Comparison of ENCODE assay signal across 16 mouse cellular contexts in genomic region chr5:121827876-121828275, GRCm38 (mm10). TPM values are rescaled to one million over a fixed set of nuclear protein-coding genes. Genes with fewer than 3 reads are reported as not detected.
DNase-seq lines count a peak whose midpoint lies in the region; ATAC-seq lines count a peak whose summit lies in the region.
"Had no signal": no experiment of that assay in that cellular context is flagged by ENCODE, and none has a peak within 500 bp of the region (broad histone marks: within the 10 kb centered on the region; RNA-seq: fewer than 3 reads in every experiment).

No protein-coding gene starts in this region.

- no peaks in the 10 kb centered on the region for H3K27me3 ChIP-seq in intestine, embryonic 16.5 days (replicated peaks; ENCODE audit: control insufficient read depth, insufficient read depth, low read length)
- H3K27me3 ChIP-seq in intestine, embryonic 15.5 days (replicated peaks) = no peaks in the 10 kb centered on the region
- H3K27me3 ChIP-seq in embryonic facial prominence, embryonic 13.5 days = peaks cover 39% of the 10 kb centered on the region
- peaks cover 3% of the 10 kb centered on the region; the same call in 1 of the 2 replicates for H3K27me3 ChIP-seq in hindbrain, embryonic 14.5 days (ENCODE audit: control insufficient read depth, insufficient read depth, low read length)
- no peaks in the 10 kb centered on the region for H3K27me3 ChIP-seq in midbrain, embryonic 16.5 days (ENCODE audit: control insufficient read depth, insufficient read depth, low read depth, low read length)
- H3K27me3 ChIP-seq: liver, embryonic 12.5 days had no signal

- intact Hi-C loops in left cerebral cortex, postnatal 36 days (cut with DNase I) = no loop called here
- intact Hi-C loops in gastrocnemius, postnatal 14 days (cut with DNase I; ENCODE audit: low total_unique reads) = no loop called here

- 87% methylated on average over 4 of the region's 4 CpGs for WGBS in intestine, embryonic 16.5 days
- WGBS in intestine, embryonic 15.5 days = 87% methylated on average over 4 of the region's 4 CpGs
- 79% methylated on average over 4 of the region's 4 CpGs for WGBS in embryonic facial prominence, embryonic 13.5 days
- WGBS in hindbrain, embryonic 14.5 days = 69% methylated on average over 4 of the region's 4 CpGs
- 80% methylated on average over 4 of the region's 4 CpGs for WGBS in midbrain, embryonic 16.5 days

- 0 out of 2 replicates have a peak, but pooled peaks have one; percentile 19 for ATAC-seq in intestine, embryonic 16.5 days
- ATAC-seq in intestine, embryonic 15.5 days = no peak
- no peak for ATAC-seq in embryonic facial prominence, embryonic 13.5 days (ENCODE audit: insufficient number of reproducible peaks, insufficient read depth, low FRiP score, low TSS enrichment, low read depth)
- ATAC-seq in hindbrain, embryonic 14.5 days (ENCODE audit: low FRiP score) = no peak
- no peak for ATAC-seq in midbrain, embryonic 16.5 days
- no peak for ATAC-seq in megakaryocyte progenitor cell, adult 5-6 weeks (replicated peaks; ENCODE audit: poor library complexity)
- ATAC-seq: liver, embryonic 12.5 days had no signal

- H3K9ac ChIP-seq in intestine, embryonic 16.5 days (ENCODE audit: low read depth, low read length) = no peak overlapping the region
- no peak overlapping the region for H3K9ac ChIP-seq in intestine, embryonic 15.5 days
- H3K9ac ChIP-seq in embryonic facial prominence, embryonic 13.5 days = no peak overlapping the region
- peak overlapping the region; percentile 47; the same call in 1 of the 2 replicates for H3K9ac ChIP-seq in hindbrain, embryonic 14.5 days
- H3K9ac ChIP-seq in midbrain, embryonic 16.5 days (ENCODE audit: low read depth, low read length) = no peak overlapping the region
- H3K9ac ChIP-seq: liver, embryonic 12.5 days had no signal

- H3K4me1 ChIP-seq in intestine, embryonic 16.5 days (ENCODE audit: control insufficient read depth, insufficient read depth, low read length) = peaks cover 30% of the 10 kb centered on the region
- H3K4me1 ChIP-seq in intestine, embryonic 15.5 days (replicated peaks) = peaks cover 27% of the 10 kb centered on the region
- peaks cover 24% of the 10 kb centered on the region for H3K4me1 ChIP-seq in embryonic facial prominence, embryonic 13.5 days
- H3K4me1 ChIP-seq in hindbrain, embryonic 14.5 days (replicated peaks; ENCODE audit: control insufficient read depth, insufficient read depth, low read length) = peaks cover 11% of the 10 kb centered on the region
- H3K4me1 ChIP-seq in midbrain, embryonic 16.5 days (ENCODE audit: control insufficient read depth, insufficient read depth, low read length) = peaks cover 12% of the 10 kb centered on the region

- H3K9me3 ChIP-seq in intestine, embryonic 16.5 days (ENCODE audit: control insufficient read depth, low read length) = no peaks in the 10 kb centered on the region
- H3K9me3 ChIP-seq in intestine, embryonic 15.5 days = no peaks in the 10 kb centered on the region
- no peaks in the 10 kb centered on the region for H3K9me3 ChIP-seq in embryonic facial prominence, embryonic 13.5 days
- H3K9me3 ChIP-seq in hindbrain, embryonic 14.5 days (ENCODE audit: control insufficient read depth, low read length) = no peaks in the 10 kb centered on the region
- no peaks in the 10 kb centered on the region for H3K9me3 ChIP-seq in midbrain, embryonic 16.5 days (replicated peaks; ENCODE audit: control insufficient read depth, low read length, poor library complexity, severe bottlenecking)

- H3K4me2 ChIP-seq in intestine, embryonic 16.5 days (ENCODE audit: low read depth, low read length) = no peak overlapping the region
- H3K4me2 ChIP-seq in intestine, embryonic 15.5 days (replicated peaks) = no peak overlapping the region
- H3K4me2 ChIP-seq in embryonic facial prominence, embryonic 13.5 days = peak overlapping the region; percentile 95; the same call in 1 of the 2 replicates
- H3K4me2 ChIP-seq in hindbrain, embryonic 14.5 days (replicated peaks) = peak overlapping the region; percentile 66
- H3K4me2 ChIP-seq in midbrain, embryonic 16.5 days (ENCODE audit: low read length) = peak overlapping the region; percentile 96

- H3K36me3 ChIP-seq in intestine, embryonic 16.5 days (ENCODE audit: control insufficient read depth, insufficient read depth, low read length) = peaks cover 7% of the 10 kb centered on the region; the same call in 1 of the 2 replicates
- H3K36me3 ChIP-seq in intestine, embryonic 15.5 days = peaks cover 2% of the 10 kb centered on the region; the same call in 1 of the 2 replicates
- peaks cover 29% of the 10 kb centered on the region for H3K36me3 ChIP-seq in embryonic facial prominence, embryonic 13.5 days
- peaks cover 3% of the 10 kb centered on the region; the same call in 1 of the 2 replicates for H3K36me3 ChIP-seq in hindbrain, embryonic 14.5 days (replicated peaks; ENCODE audit: control insufficient read depth, insufficient read depth)
- H3K36me3 ChIP-seq in midbrain, embryonic 16.5 days (ENCODE audit: control insufficient read depth, insufficient read depth, low read length) = no peaks in the 10 kb centered on the region

- H3K4me3 ChIP-seq in intestine, embryonic 16.5 days (ENCODE audit: low read length) = no peak overlapping the region
- H3K4me3 ChIP-seq in intestine, embryonic 15.5 days (replicated peaks) = no peak overlapping the region
- H3K4me3 ChIP-seq in embryonic facial prominence, embryonic 13.5 days = no peak overlapping the region
- H3K4me3 ChIP-seq in hindbrain, embryonic 14.5 days (replicated peaks; ENCODE audit: low read length) = peak overlapping the region; percentile 37; the same call in 1 of the 2 replicates
- H3K4me3 ChIP-seq in midbrain, embryonic 16.5 days (ENCODE audit: low read depth, low read length) = peak overlapping the region; percentile 49; the same call in 1 of the 2 replicates

- DNase-seq in hindbrain, embryonic 14.5 days (ENCODE audit: low spot score) = no peak
- no peak for DNase-seq in left cerebral cortex, postnatal 36 days (ENCODE audit: low spot score in 2 of 2)
- DNase-seq in gastrocnemius, postnatal 14 days = no peak
- DNase-seq: adrenal gland, postnatal 10 days; heart, adult 18-20 months; heart, postnatal 4 days; layer of hippocampus, postnatal 36 days; lung, postnatal 36 days; right cerebral cortex, postnatal 14 days had no signal

- H3K27ac ChIP-seq in intestine, embryonic 16.5 days (ENCODE audit: low read length) = no peak overlapping the region
- no peak overlapping the region for H3K27ac ChIP-seq in intestine, embryonic 15.5 days
- H3K27ac ChIP-seq in embryonic facial prominence, embryonic 13.5 days = no peak overlapping the region
- H3K27ac ChIP-seq in hindbrain, embryonic 14.5 days = no peak overlapping the region; the same call in 1 of the 2 replicates
- no peak overlapping the region for H3K27ac ChIP-seq in midbrain, embryonic 16.5 days (ENCODE audit: low read length)
- H3K27ac ChIP-seq: kidney, postnatal 0 days; liver, embryonic 12.5 days had no signal

RNA-seq across cellular contexts. Expression of gene Sh2b3, which starts 9.6 kb away (rescaled TPM):
- polyA plus RNA-seq in intestine, embryonic 16.5 days (2015; fragmentation: Nextera tagmentation; extraction: Ambion mirVana) = 7.7 and 9.9 TPM in 2 replicates
- 12.3 and 13.1 TPM in 2 replicates for polyA plus RNA-seq in intestine, embryonic 15.5 days (2015; fragmentation: Nextera tagmentation; extraction: Ambion mirVana)
- polyA plus RNA-seq in embryonic facial prominence, embryonic 13.5 days (2015; fragmentation: Nextera tagmentation; extraction: Ambion mirVana) = 11.3 and 12.2 TPM in 2 replicates
- 8.8 and 9.1 TPM in 2 replicates for polyA plus RNA-seq in hindbrain, embryonic 14.5 days (2014; fragmentation: Nextera tagmentation; extraction: Ambion mirVana)
- polyA plus RNA-seq in midbrain, embryonic 16.5 days (2015; fragmentation: Nextera tagmentation; extraction: Ambion mirVana) = 6.1 and 6.7 TPM in 2 replicates
- 28.2 and 31.7 TPM in 2 replicates for total RNA-seq in megakaryocyte progenitor cell, adult 5-6 weeks (2015)
- 13.5 and 13.6 TPM in 2 replicates for total RNA-seq in megakaryocyte progenitor cell, adult 5-6 weeks (2017)
- 10 to 100 TPM; 22.0 to 22.5 TPM for total RNA-seq in left cerebral cortex, postnatal 36 days (2021)
- 10 to 100 TPM; 17.6 to 21.2 TPM for total RNA-seq in gastrocnemius, postnatal 14 days (2021)

RNA-seq across cellular contexts. Expression of gene Pheta1, which starts 20.9 kb away (rescaled TPM):
- 38.1 and 44.6 TPM in 2 replicates for polyA plus RNA-seq in intestine, embryonic 16.5 days (2015; fragmentation: Nextera tagmentation; extraction: Ambion mirVana)
- polyA plus RNA-seq in intestine, embryonic 15.5 days (2015; fragmentation: Nextera tagmentation; extraction: Ambion mirVana) = 32.6 and 36.4 TPM in 2 replicates
- polyA plus RNA-seq in embryonic facial prominence, embryonic 13.5 days (2015; fragmentation: Nextera tagmentation; extraction: Ambion mirVana) = 36.2 and 41.1 TPM in 2 replicates
- 28.7 and 32.3 TPM in 2 replicates for polyA plus RNA-seq in hindbrain, embryonic 14.5 days (2014; fragmentation: Nextera tagmentation; extraction: Ambion mirVana)
- polyA plus RNA-seq in midbrain, embryonic 16.5 days (2015; fragmentation: Nextera tagmentation; extraction: Ambion mirVana) = 43.4 and 51.3 TPM in 2 replicates
- total RNA-seq in megakaryocyte progenitor cell, adult 5-6 weeks (2015) = 0.35 and 1.7 TPM in 2 replicates
- 1.6 and 2.4 TPM in 2 replicates for total RNA-seq in megakaryocyte progenitor cell, adult 5-6 weeks (2017)
- total RNA-seq in left cerebral cortex, postnatal 36 days (2021) = 10 to 100 TPM in 1 of 2 experiments, 1 to 10 TPM in 1; 9.1 to 11.4 TPM
- 1 to 10 TPM; 5.5 to 6.2 TPM for total RNA-seq in gastrocnemius, postnatal 14 days (2021)

Comparison
In these comparisons a context has a peak if more than half of its experiments do, and no peak if none do; other contexts are left out.
1. H3K4me2 ChIP-seq: peak in embryonic facial prominence, embryonic 13.5 days (single experiment), hindbrain, embryonic 14.5 days (single experiment) and midbrain, embryonic 16.5 days (single experiment); none in intestine, embryonic 16.5 days (single experiment) and intestine, embryonic 15.5 days (single experiment).
2. H3K4me3 ChIP-seq: peak in hindbrain, embryonic 14.5 days (single experiment) and midbrain, embryonic 16.5 days (single experiment); none in intestine, embryonic 16.5 days (single experiment), intestine, embryonic 15.5 days (single experiment) and embryonic facial prominence, embryonic 13.5 days (single experiment).